Mouse (Mus musculus) c-Kit-positive CD71-positive TER-119-negative erythroid progenitor cells, embryonic 14.5 days (primary cell): Measurements from ENCODE around the gene Nexmif.
A peak's percentile ranks its signal among the peaks of the same experiment; 100 is the strongest.
"Not testable (repeated sequence)": the region's sequence is repeated elsewhere in the genome, so short reads cannot be mapped to it uniquely, and the experiment has no call there.

Experiments used
- DNase-seq: peaks from one replicate; pipeline ENCODE4 v3.0.0-alpha.2; 2013; ENCODE audit warnings: low read depth

The Nexmif gene

DNA sequence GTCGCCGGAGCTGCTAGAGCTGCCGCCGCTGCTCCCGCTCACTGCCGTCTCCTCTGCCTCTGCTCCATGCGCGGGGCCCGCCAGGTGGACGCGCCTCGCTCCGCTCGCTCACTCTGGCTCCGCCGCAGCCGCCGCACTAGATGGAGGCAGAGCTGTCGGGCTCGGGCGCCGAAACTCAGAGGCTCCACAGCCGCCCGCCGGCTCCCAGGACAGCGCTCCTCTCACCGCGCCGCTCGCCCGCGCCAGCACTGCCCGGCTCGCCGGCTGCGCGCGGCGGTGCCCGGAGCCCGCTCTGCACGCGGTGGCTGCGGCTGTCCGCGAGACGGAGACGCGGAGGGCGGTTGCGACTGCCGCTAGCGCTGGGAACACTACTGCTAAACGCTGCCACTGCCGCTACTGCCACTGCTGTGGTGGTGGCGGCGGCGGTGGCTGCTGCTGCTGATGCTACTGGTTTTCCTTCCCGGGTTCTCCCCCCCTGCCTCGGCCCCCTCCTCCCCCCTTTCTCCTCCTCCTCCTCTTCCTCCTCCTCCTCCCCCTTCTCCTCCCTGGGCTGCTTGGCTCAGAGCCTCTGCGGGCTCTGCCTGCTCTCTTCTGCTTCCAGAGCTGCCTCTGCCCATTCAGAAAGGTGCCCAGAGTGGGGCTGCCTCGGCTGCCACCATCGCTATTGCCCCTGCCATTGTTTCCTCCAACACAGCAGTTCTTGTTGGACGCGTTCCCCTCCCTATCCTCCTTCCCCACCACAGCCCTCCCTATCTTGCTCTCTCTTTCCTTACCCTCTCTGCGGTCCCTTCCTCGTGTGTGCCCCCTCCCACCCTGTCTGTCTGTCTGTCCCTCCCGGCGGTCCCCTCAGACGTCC is at the start of gene Nexmif:
Gene Nexmif (minus strand): TSS at position 450 of the 856 bp plus-strand sequence.
- DNase-seq, result no peak

DNA sequence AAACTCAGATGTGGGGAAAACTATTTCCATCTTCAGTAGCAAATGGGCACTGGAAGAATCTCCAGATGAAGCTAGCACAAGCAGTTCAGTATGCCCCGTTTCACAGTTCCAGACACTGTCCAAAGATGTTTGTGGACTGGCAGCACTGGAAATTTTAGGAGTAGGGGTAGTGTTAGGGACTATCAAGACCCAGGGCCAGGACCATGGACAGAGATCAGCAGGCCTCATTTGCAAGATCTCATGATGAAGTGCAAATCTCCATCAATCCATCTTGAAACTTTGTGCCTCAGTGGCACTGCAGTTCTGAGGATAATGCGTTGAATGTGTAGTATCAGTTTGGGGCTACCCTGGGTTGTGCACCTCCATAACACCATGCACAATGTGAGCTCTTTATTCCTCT is 7.7 kb upstream of the Nexmif start:
- no peak for DNase-seq

DNA sequence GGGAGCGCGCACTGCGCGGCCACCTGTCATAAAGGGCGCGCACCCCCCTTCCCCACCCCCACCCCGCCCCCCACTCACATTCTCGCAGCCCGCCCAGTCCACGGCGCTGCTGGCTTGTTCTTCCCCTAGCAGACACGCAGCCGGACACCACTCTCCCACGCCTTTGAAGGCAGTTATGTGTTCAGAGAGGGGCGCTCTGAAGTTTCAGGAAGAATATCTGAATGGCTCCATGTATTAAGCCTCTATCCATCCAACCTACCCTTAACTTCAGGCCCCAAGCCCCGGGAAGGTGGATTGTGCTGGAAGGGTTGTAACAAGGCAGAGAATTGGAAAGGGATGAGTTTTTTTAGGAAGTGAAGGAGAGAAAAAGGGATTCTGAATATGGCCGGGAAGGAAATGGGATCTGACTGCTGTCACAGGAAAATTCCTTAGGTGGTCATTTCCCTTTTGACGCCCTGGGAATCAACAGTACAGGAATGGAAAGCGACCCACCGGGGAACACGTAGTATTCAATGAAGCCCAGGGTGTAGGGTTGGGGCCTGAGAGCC is 681 bp upstream of the Nexmif start:
- no peak for DNase-seq

DNA sequence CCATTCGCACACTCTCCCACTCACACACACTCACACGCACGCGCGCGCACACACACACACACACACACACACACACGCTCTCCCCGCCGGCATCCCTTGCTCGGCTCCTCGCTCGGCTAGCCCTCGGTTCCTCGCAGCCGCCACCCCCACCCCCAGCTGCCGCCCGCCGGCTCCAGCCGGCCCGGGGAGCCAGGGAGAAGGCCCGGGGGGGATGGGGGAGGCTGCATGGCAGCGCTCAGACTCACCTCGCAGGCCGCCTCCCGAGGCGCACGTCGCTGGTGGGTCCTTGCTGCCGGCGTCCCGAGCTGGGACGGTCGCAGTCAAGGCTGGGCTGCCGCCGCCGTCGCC is 623 bp downstream of the Nexmif start:
- DNase-seq, result no peak

DNA sequence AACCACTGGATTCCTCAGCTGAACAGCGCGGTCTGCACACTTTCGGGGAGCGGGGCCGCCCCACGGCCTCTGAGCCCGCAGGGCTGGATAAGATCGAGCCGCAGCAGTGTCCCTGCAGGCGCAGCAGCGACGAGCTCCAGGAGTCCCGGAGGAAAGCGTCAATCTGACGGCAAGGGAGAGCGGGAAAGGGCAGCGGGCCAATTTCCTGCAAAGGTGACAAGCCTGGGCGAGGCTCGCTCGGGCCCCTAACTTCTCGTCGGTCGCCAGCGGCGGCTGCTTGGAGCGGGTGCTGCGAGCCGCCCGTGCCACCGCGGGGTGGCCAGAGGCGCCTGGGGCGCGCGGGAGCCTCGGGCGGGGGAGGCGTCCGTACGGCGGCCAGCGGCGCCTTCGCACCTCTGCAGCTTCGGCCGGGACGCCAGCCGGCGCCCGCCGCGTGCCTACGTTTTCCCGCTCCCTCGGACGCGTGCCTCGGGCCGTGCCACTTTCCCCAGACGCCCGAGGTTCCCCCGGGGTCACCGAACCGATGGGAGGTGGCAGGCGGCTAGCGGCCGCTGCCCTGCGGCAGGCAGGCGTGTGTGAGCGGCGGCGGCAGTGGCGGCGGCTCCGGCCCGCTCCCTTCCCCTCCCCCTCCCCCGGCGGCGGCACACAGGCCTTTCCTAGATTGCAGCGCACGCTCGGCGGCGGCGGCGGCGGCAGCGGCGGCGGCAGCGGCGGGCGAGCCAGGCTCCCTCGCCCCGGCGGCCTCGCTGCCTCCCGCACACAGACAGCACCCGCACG is 1.2 kb downstream of the Nexmif start:
- DNase-seq, result no peak

DNA sequence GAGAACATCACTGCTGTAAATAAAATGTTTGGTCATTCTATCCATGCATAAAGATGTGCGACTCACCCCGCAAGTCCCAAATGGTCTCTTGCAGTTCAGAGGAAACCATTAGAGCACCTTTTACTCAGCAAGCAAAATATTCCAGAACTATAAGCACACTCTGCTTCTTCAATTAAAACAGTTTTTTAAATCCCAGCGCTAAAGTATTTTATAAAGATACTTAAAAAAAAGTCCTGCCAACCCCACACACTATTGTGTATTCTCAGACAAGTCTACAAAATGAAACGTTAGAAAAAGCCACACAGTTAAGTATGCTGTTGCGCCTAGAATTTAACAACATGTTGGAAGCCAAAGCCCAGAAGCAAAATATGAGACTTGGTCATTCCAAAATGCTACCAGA is 1.9 kb downstream of the Nexmif start:
- no peak for DNase-seq

DNA sequence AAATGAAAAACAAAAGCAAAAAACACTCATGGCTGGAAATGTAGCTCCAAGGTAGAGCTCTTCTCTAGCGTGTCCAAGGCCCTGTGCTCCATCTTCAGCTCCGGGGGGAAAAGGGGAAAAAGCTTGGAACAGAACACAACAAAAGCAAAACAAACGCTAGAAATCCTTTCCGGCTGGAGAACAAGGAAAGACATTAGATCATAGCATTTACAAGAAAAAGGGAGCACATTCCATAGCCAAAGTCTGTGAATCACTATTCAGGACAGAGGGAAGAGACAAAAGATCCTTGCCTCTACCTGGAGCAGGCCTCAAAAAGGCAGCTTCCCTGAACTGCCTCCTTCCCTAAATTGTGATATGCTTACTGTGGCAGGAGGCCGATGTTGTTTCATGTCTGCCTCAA is 4.4 kb downstream of the Nexmif start:
- no peak for DNase-seq

DNA sequence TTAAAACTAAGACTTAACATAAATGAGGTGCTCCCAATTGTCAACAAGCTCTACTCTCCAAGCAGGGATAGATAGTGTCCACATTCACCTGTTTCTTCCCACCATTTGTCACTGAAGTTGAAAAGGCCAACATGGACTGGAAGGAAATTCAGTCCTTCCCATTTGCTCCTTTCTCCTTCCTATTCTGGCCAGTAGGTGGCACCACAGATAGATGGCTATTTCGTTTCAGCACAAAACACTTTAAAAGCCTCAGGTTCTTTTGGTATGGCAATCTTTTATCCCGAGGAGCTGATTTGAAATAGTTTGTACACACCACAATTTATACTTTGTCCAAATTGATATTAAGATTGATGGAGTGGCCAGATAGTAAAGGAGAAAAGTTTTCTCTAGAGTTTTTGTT is 21.7 kb downstream of the Nexmif start:
- DNase-seq, result peak; percentile 15

DNA sequence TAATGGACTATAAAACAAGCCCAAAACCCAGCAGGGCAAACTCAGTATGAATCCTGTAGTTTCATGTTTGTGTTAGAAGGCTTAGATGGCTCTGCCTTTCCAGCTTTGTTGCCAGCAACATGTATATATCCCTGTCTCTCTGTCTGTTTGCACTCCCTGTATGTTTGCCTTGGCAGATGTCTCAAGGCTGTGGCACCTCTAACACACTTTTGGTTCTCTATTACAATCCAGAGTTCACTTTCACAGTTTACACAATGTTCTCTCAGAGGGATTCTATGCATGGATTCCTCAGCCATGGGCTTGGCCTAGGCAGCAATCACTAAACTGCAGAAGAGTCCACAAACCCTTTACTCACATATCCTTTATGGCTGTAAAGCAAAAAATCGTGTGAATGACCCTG is 50.9 kb downstream of the Nexmif start:
- no peak for DNase-seq

DNA sequence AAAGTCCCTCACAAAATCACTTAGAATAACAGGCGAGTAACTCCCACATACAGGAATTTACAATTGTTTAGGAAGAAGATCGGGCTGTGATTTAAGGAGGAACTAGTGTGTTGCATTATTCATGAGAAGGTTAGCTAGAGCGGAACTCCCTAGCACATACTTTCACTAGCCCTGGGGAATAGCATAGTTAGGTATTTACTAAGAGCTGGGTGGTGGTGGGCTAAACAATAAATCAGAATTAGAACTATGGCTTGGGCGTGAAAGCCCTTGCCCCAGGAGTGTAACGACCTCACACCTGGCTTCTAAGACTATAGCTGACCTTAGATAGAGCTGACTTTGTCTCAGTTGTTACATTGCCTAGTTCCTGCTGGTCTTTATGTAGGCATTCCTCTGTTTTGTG is 85.7 kb downstream of the Nexmif start:
- DNase-seq, result not testable (repeated sequence)

DNA sequence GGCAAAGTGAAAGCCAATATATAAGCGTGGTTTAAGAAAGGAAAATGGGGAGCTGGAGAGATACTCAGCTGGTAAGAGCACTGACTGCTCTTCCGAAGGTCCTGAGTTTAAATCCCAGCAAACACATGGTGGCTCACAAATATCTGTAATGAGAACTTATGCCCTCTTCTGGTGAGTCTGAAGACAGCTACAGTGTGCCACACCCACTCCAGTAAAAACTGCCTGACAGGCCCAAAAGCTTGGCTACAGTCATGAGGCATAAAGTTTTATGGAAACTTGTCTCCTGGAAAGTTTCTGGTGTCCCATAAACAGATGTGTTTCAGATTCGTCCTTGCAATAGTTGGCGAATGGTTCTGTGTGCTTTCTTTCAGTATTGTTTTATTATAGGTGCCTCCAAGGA is 86.4 kb downstream of the Nexmif start:
- DNase-seq, result no peak

DNA sequence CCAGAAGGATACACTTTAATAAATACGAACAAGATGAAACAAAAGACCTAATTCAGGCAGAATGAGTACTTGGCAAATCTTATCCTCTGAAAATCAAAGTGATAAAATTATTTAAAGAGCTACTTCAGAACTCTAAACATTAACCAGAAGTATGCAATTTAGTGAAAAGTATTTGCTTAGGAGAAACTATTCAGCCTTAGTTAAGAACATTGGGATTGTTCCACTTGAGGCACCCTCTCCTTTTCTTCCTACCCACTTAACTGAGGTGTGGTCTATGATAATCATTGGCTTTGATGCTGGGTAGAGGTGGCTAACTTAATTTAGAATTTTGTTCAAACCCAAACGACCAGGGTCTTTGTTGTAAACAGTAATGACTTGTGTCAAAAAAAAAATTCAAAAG is 146.1 kb downstream of the Nexmif start:
- DNase-seq, result no peak

DNA sequence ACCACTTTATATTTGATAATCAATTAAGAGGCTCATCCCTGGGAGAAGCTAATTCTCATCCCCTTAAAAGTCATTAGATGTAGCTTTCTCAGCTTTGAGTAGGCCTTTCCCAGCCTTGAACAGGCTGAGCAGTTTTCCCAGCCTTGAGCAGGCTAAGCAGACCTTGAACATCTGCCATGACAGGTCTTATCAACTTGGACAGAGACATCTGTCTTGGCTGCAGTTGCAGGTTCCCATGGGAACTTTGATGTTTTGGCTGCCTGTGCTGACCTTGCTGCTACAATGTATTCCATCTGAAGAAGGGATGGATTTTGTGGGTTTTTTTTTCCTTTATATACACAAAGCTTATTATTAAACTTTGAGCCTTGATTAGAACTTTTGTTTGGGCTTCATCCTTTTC is 160.7 kb downstream of the Nexmif start:
- DNase-seq, result no peak

DNA sequence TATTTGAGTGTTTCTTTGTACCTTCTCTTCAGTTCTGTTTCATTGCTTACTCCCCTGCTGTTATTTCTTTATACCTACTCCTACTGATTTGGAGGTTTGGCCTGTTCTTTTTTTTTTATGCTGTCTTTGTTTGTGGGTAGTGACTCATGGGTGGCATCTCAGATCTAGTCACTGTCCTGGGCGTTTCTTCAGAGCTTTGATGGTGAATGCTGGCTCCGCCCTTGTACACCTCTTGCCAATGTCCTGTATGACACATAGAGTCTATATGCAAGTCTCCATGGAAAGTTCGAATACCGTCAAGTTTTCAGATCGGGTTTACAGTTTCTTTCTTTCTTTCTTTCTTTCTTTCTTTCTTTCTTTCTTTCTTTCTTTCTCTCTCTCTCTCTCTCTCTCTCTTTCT is 167.1 kb downstream of the Nexmif start:
- DNase-seq, result no peak

DNA sequence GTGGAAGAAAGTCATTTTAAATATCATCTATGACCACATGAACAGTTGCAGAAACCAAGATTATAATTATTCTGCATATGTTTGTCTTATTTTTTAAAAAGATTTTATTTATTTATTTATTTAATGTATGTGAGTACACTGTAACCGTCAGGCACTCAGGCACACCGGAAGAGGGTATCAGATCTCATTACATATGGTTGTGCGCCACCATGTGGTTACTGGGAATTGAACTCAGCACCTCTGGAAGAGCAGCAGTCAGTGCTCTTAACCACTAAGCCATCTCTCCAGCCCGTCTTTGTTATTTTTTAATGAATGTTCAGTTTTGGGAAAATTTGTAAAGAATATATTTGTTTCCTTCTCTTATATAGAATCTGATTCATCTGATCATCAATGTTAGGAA is 168.2 kb downstream of the Nexmif start:
- no peak for DNase-seq
